ENCODE assay signal across 22 mouse cellular contexts in genomic region chr14:13553616-13554370, GRCm38 (mm10).
DNase-seq lines count a peak whose midpoint lies in the region; ATAC-seq lines count a peak whose summit lies in the region.
"Had no signal": no experiment of that assay in that cellular context is flagged by ENCODE, and none has a peak within 500 bp of the region (broad histone marks: within the 10 kb centered on the region; RNA-seq: fewer than 3 reads in every experiment).

No protein-coding gene starts in this region.

- no peak overlapping the region for H3K27ac ChIP-seq in midbrain, embryonic 13.5 days
- H3K27ac ChIP-seq in neural tube, embryonic 15.5 days (replicated peaks) = no peak overlapping the region
- H3K27ac ChIP-seq in liver, embryonic 12.5 days = no peak overlapping the region
- H3K27ac ChIP-seq: embryonic facial prominence, embryonic 10.5 days; forebrain, embryonic 15.5 days; heart, embryonic 10.5 days; hindbrain, embryonic 12.5 days had no signal

- no peak overlapping the region for H3K4me2 ChIP-seq in midbrain, embryonic 13.5 days (replicated peaks)
- no peak overlapping the region for H3K4me2 ChIP-seq in neural tube, embryonic 15.5 days
- no peak overlapping the region for H3K4me2 ChIP-seq in liver, embryonic 12.5 days
- H3K4me2 ChIP-seq: forebrain, embryonic 15.5 days; hindbrain, embryonic 12.5 days had no signal

- no peaks in the 10 kb centered on the region for H3K4me1 ChIP-seq in midbrain, embryonic 13.5 days (replicated peaks)
- H3K4me1 ChIP-seq in neural tube, embryonic 15.5 days = no peaks in the 10 kb centered on the region
- H3K4me1 ChIP-seq in liver, embryonic 12.5 days = no peaks in the 10 kb centered on the region
- H3K4me1 ChIP-seq: embryonic facial prominence, embryonic 10.5 days; forebrain, embryonic 15.5 days; heart, embryonic 10.5 days; hindbrain, embryonic 12.5 days had no signal

- H3K4me3 ChIP-seq in midbrain, embryonic 13.5 days (replicated peaks) = no peak overlapping the region
- H3K4me3 ChIP-seq in neural tube, embryonic 15.5 days (replicated peaks) = no peak overlapping the region
- H3K4me3 ChIP-seq in liver, embryonic 12.5 days = no peak overlapping the region
- H3K4me3 ChIP-seq: embryonic facial prominence, embryonic 10.5 days; erythroblast, embryonic 14.5 days; forebrain, embryonic 15.5 days; heart, embryonic 10.5 days; hindbrain, embryonic 12.5 days had no signal

- 32% methylated on average over 1 of the region's 1 CpGs for WGBS in midbrain, embryonic 13.5 days
- 47% methylated on average over 1 of the region's 1 CpGs for WGBS in neural tube, embryonic 15.5 days
- 44% methylated on average over 1 of the region's 1 CpGs for WGBS in liver, embryonic 12.5 days (ENCODE audit: insufficient replicate concordance)

- H3K9me3 ChIP-seq in midbrain, embryonic 13.5 days = no peaks in the 10 kb centered on the region
- no peaks in the 10 kb centered on the region for H3K9me3 ChIP-seq in neural tube, embryonic 15.5 days (replicated peaks)
- H3K9me3 ChIP-seq in liver, embryonic 12.5 days (replicated peaks) = no peaks in the 10 kb centered on the region
- H3K9me3 ChIP-seq: embryonic facial prominence, embryonic 10.5 days; forebrain, embryonic 15.5 days; heart, embryonic 10.5 days; hindbrain, embryonic 12.5 days had no signal

- ATAC-seq in midbrain, embryonic 13.5 days = no peak
- no peak for ATAC-seq in neural tube, embryonic 15.5 days (ENCODE audit: low FRiP score)
- ATAC-seq in liver, embryonic 12.5 days = no peak
- ATAC-seq: forebrain, embryonic 15.5 days; hindbrain, embryonic 16.5 days; inflammation-experienced regulatory T-cells, adult 6 months; intestine, postnatal 0 days had no signal

- no peaks in the 10 kb centered on the region for H3K36me3 ChIP-seq in midbrain, embryonic 13.5 days
- no peaks in the 10 kb centered on the region for H3K36me3 ChIP-seq in neural tube, embryonic 15.5 days
- no peaks in the 10 kb centered on the region for H3K36me3 ChIP-seq in liver, embryonic 12.5 days
- H3K36me3 ChIP-seq: embryonic facial prominence, embryonic 10.5 days; forebrain, embryonic 15.5 days; heart, embryonic 10.5 days; hindbrain, embryonic 12.5 days had no signal

- H3K27me3 ChIP-seq in midbrain, embryonic 13.5 days = no peaks in the 10 kb centered on the region
- H3K27me3 ChIP-seq in neural tube, embryonic 15.5 days (replicated peaks) = no peaks in the 10 kb centered on the region
- H3K27me3 ChIP-seq in liver, embryonic 12.5 days (replicated peaks) = no peaks in the 10 kb centered on the region
- H3K27me3 ChIP-seq: CH12.LX; forebrain, embryonic 15.5 days; hindbrain, embryonic 12.5 days had no signal

- peak; percentile 4 for DNase-seq in adrenal gland, postnatal 14 days
- no peak for DNase-seq in adrenal gland, postnatal 10 days
- peak; percentile 80 for DNase-seq in Muller cell, postnatal 12 days (ENCODE audit: inconsistent ontology term)
- peak; percentile 10 for DNase-seq in brain, adult 2 months (ENCODE audit: low read depth, low spot score)
- DNase-seq in retina, postnatal 1 day = peak; percentile 69
- DNase-seq: cerebellum, adult 18-20 months; gastrocnemius, postnatal 36 days; heart, adult 18-20 months; heart, postnatal 10 days; heart, postnatal 4 days had no signal

- H3K9ac ChIP-seq in midbrain, embryonic 13.5 days (replicated peaks) = no peak overlapping the region
- H3K9ac ChIP-seq in neural tube, embryonic 15.5 days (replicated peaks) = no peak overlapping the region
- H3K9ac ChIP-seq in liver, embryonic 12.5 days = no peak overlapping the region
- H3K9ac ChIP-seq: forebrain, embryonic 15.5 days; hindbrain, embryonic 12.5 days had no signal
